8 mouse cellular contexts compared by ENCODE assay signal in genomic region chr3:142321930-142322329, GRCm38 (mm10).
DNase-seq lines count a peak whose midpoint lies in the region; ATAC-seq and TF ChIP-seq lines count a peak whose summit lies in the region.

No protein-coding gene starts in this region.

- H3K4me3 ChIP-seq in liver, embryonic 12.5 days = no peak overlapping the region
- H3K4me3 ChIP-seq in lung, postnatal 0 days (ENCODE audit: low read depth, low read length) = no peak overlapping the region
- H3K4me3 ChIP-seq in hindbrain, embryonic 13.5 days = no peak overlapping the region

- WGBS in liver, embryonic 12.5 days (ENCODE audit: insufficient replicate concordance) = 57% methylated on average over 6 of the region's 6 CpGs
- WGBS in lung, postnatal 0 days = 27% methylated on average over 6 of the region's 6 CpGs
- WGBS in hindbrain, embryonic 13.5 days = 66% methylated on average over 6 of the region's 6 CpGs

- no peak overlapping the region for H3K9ac ChIP-seq in liver, embryonic 12.5 days
- H3K9ac ChIP-seq in lung, postnatal 0 days (replicated peaks; ENCODE audit: low read depth) = no peak overlapping the region
- no peak overlapping the region for H3K9ac ChIP-seq in hindbrain, embryonic 13.5 days

- TF ChIP-seq CTCF in lung, postnatal 0 days (IDR thresholded peaks at IDR 0.05) = no peak

- no peak overlapping the region for H3K27ac ChIP-seq in liver, embryonic 12.5 days
- no peak overlapping the region for H3K27ac ChIP-seq in lung, postnatal 0 days (ENCODE audit: low read length)
- H3K27ac ChIP-seq in hindbrain, embryonic 13.5 days = no peak overlapping the region

- H3K27me3 ChIP-seq in liver, embryonic 12.5 days (replicated peaks) = no peaks in the 10 kb centered on the region
- no peaks in the 10 kb centered on the region for H3K27me3 ChIP-seq in lung, postnatal 0 days (replicated peaks; ENCODE audit: insufficient read depth, low read length)
- no peaks in the 10 kb centered on the region for H3K27me3 ChIP-seq in hindbrain, embryonic 13.5 days

- peaks cover 7% of the 10 kb centered on the region for H3K4me1 ChIP-seq in liver, embryonic 12.5 days
- H3K4me1 ChIP-seq in lung, postnatal 0 days (ENCODE audit: insufficient read depth, low read depth, low read length) = no peaks in the 10 kb centered on the region
- H3K4me1 ChIP-seq in hindbrain, embryonic 13.5 days (replicated peaks) = 0 out of 2 replicates have a peak, but pooled peaks cover 3% of the 10 kb centered on the region

- H3K4me2 ChIP-seq in liver, embryonic 12.5 days = no peak overlapping the region
- no peak overlapping the region for H3K4me2 ChIP-seq in lung, postnatal 0 days (replicated peaks; ENCODE audit: low read depth, low read length)
- H3K4me2 ChIP-seq in hindbrain, embryonic 13.5 days = no peak overlapping the region

- no peak for TF ChIP-seq EP300 in lung, postnatal 0 days (IDR thresholded peaks at IDR 0.05)

- no peaks in the 10 kb centered on the region for H3K36me3 ChIP-seq in liver, embryonic 12.5 days
- H3K36me3 ChIP-seq in lung, postnatal 0 days (ENCODE audit: insufficient read depth, low read length) = no peaks in the 10 kb centered on the region
- H3K36me3 ChIP-seq in hindbrain, embryonic 13.5 days = no peaks in the 10 kb centered on the region

- intact Hi-C loops in heart, postnatal 25 days (cut with DNase I) = no loop called here

- H3K9me3 ChIP-seq in liver, embryonic 12.5 days (replicated peaks) = no peaks in the 10 kb centered on the region
- no peaks in the 10 kb centered on the region for H3K9me3 ChIP-seq in lung, postnatal 0 days (ENCODE audit: low read length)
- H3K9me3 ChIP-seq in hindbrain, embryonic 13.5 days = no peaks in the 10 kb centered on the region

- no peak for ATAC-seq in liver, embryonic 12.5 days
- ATAC-seq in lung, postnatal 0 days = peak; percentile 32; the same call in 1 of the 2 replicates
- no peak for ATAC-seq in CD4-positive, CD25-positive, alpha-beta regulatory T cell, adult 4 months
- ATAC-seq in frontal cortex, adult (ENCODE audit: low TSS enrichment) = no peak
- ATAC-seq in hindbrain, embryonic 13.5 days (ENCODE audit: low FRiP score) = no peak

- peak; percentile 41 for DNase-seq in liver
- peak; percentile 63 to 77 for DNase-seq in cerebellum, postnatal 10 days
- DNase-seq in heart, postnatal 25 days (ENCODE audit: low spot score) = peak; percentile 58
- peak; percentile 60 for DNase-seq in lung, postnatal 0 days (ENCODE audit: low spot score)
